Mouse (Mus musculus) spleen, adult 2 months (tissue): ENCODE data around the gene Ninj2.

ENCODE experiments used
- CTCF ChIP-seq: fragments of 200-500 bp; IDR thresholded peaks from 2 replicates; pipeline ENCODE4 v1.5.1; 2011; ENCODE audit warnings: mild to moderate bottlenecking, inconsistent platforms; ENCODE audit not compliant: insufficient read depth, insufficient read length, insufficient replicate concordance; ENCODE audit errors: extremely low read depth
- POLR2A ChIP-seq: fragments of 200-500 bp; IDR thresholded peaks from 2 replicates; pipeline ENCODE4 v1.6.1; 2011; ENCODE audit warnings: low read depth, low read length, inconsistent platforms

GRCm38 (mm10) chr6:120180492-120180891 lies 87.3 kb downstream of the Ninj2 start:
- no peak for TF ChIP-seq CTCF
- no peak for TF ChIP-seq POLR2A
